Mouse (Mus musculus) T-helper 2 cell (primary cell): ENCODE measurements around the gene Syt7.

ENCODE experiments used
- in situ Hi-C: fragments of 300-600 bp; cut with MboI, MseI; formaldehyde crosslinking; loops from one replicate; pipeline ENCODE4 v1.15.1; 2025; ENCODE audit warnings: high pct_unique_total_duplicates

Syt7 gene

DNA sequence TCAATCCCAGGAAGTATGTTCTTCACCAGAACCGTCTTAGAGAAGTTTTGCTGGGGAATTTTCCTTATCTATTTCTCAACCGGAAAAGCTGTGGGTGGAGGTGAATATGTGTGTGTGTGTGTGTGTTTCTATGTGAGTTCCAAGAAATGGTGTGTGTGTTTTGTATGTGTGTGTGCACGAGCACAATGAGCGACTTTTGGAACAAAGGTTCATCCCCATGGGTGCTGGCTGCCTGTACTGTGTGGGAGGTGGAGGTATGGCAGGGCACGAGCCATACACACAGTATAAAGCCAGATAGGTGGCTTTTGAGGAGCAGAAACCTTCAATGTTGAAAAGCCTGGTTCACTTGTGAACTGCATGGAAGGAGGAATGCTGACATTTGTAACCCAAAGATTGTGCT is 1.2 kb upstream of the Syt7 start:
- in situ Hi-C loops = no loop called here

GRCm38 (mm10) chr19:10389391-10390098 is 655 bp downstream of the Syt7 start:
- in situ Hi-C loops = no loop called here

- in situ Hi-C loops = no loop called here
Observed at GRCm38 (mm10) chr19:10390099-10390680, 1.3 kb downstream of the Syt7 start.

GRCm38 (mm10) chr19:10391028-10391427 is 2.1 kb downstream of the Syt7 start:
- in situ Hi-C loops = no loop called here

- in situ Hi-C loops = no loop called here
Observed at GRCm38 (mm10) chr19:10391995-10392394, 3.1 kb downstream of the Syt7 start.

- in situ Hi-C loops = no loop called here
Observed at GRCm38 (mm10) chr19:10393471-10393870, 4.6 kb downstream of the Syt7 start.

DNA sequence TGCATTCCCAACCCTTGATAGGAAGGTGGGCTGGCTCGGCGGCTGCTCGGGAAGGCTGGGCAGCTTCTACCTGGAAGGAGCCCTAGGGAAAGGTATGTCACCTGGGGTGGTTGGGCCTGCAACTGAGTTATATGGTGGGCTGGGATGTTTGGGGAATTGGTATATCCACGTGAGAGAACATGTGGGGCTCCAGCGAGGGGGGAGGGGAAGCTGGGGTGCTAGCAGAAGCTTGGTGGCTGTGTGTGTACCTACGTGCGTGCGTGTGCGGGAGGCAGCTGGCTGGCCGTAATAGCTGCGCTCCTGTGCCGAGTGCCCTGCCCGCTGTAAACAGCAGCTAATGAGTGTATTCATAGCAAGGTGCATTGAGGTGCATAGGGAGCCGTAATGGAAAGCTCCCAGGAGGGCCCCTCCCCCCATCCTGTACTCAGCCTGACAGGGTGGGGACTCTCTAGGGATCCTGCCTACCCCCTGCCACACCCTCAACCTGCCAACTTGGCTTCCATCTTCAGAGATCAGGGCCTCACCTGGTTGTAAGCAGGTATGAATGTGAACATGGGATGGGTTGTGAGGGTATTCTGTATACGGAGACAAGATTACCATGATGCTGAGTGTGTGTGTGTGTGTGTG is 5.1 kb downstream of the Syt7 start:
- in situ Hi-C loops = no loop called here

- in situ Hi-C loops = no loop called here
Observed at GRCm38 (mm10) chr19:10395174-10395573, 6.3 kb downstream of the Syt7 start.

DNA sequence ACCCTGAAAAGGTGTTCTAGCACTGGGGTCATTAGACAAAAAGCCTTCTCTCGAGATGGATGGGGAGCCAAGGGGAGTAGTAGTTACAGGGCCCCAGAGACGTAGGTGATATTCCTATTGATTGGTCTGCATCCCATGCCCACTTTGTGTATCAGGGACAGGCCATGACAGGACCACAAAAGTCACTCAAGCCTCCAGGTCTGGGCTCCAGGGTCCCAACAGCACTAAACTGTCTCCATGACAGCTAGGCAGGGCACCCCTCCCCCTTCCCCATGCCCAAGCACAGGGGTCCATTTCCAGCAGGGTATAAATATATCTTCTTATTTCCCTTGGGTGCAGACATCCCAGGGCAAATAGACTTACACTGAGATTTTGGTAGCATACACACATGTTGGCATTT is 8.1 kb downstream of the Syt7 start:
- in situ Hi-C loops = no loop called here

GRCm38 (mm10) chr19:10397479-10398153 is 8.7 kb downstream of the Syt7 start:
- in situ Hi-C loops = no loop called here

- in situ Hi-C loops = no loop called here
Observed at GRCm38 (mm10) chr19:10398296-10398695, 9.4 kb downstream of the Syt7 start.

DNA sequence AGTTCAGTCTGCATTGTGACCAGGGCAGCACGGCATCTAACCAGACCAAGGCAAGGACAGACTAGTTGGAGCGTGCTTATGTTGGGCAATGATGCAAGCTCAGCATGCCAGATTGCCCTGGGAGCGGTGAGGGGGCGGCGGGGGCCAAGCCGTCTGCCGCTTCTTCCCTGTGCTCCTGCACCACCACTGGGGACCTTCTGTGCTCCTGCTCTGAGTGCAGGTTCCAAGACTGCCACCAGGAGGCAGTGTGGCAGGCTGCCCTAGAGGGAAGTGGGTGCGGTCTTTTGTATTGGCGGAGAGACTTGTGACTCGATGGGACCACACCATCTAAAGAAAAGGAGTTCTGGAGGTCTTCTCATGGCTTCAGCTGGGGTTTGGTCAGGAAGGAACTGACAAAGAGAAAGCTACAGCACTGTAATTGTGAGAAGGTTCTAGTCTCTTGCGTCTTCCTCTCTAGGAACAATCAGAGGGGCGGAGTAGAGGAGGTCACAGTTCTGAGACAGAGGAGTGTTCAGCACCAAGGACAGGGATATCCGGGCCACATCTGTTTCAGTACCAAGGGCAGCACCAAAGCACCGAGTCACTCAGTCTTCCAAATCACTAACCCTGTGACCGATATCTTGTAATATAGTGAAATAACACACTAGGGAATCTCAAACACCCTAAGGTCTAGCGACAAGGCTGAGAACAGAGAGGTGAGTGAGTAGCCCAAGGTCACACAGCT is 14.0 kb downstream of the Syt7 start:
- in situ Hi-C loops = no loop called here

GRCm38 (mm10) chr19:10403593-10404380 is 14.9 kb downstream of the Syt7 start:
- in situ Hi-C loops = no loop called here

DNA sequence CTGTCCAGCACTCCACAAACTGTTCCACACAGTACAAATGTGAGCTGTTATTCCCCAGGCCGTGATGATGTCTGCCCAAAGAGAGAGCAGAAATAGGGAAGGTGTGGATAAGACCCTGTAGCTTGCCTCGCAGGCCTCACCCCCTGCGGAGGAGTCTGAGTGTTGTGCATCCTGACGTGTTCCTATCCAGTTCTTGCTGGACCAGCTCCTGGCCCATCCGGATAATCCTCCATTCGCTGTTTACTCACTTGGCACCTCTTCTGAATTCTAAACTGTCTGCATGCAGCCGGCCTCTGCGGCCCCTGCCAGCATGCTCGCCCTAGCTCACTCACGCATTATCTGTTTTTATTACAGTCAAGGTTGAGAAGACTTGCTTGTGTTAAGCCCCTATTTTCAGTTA is 15.5 kb downstream of the Syt7 start:
- in situ Hi-C loops = no loop called here

DNA sequence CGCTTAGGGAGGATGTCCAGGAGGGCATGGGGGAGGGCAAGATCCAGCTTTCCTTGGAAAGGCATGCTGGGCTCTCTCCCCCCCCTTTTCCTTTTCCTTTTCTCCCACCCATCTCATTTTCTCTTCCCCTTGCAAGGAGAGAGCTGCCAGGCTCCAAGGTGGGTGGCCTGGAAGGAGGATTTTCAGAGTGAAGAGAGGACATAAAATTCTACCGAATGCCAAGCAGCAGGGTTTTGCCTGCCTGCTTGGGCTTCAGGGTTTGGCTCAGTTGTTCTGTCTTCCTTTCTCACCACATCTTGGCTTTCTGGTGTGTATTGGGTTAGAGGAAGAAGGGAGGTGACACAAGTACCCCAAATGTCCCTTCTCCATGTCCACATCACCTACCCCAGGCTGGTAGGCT is 16.0 kb downstream of the Syt7 start:
- in situ Hi-C loops = no loop called here

DNA sequence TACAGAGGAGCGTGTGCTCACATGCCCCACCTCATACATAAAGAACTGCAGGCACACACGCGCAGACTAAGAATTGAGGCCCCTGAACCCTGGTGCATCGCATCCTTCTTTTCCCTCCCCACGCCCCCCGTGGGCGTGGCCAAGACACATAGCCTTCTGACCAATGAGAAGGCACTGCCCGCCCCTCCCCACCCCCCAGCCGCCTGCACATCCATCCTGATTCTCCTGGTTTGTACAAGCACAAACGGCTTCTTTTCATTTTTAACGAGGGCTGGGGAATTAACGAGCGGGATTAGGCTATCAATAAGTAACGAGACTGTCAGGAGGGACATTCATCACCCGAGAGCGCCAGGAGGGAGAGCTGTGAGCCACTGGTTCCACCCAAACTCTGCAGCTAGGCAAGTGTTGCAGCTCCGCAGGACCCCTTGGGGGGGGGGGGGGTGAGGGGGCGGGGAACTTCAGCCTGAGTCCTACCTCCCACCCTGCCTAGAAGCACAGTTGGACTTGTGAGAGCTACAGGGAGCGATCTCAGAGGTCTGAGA is 24.9 kb downstream of the Syt7 start:
- in situ Hi-C loops = no loop called here

GRCm38 (mm10) chr19:10415508-10415907 is 26.6 kb downstream of the Syt7 start:
- in situ Hi-C loops = no loop called here

GRCm38 (mm10) chr19:10416889-10417288 is 28.0 kb downstream of the Syt7 start:
- in situ Hi-C loops = no loop called here

DNA sequence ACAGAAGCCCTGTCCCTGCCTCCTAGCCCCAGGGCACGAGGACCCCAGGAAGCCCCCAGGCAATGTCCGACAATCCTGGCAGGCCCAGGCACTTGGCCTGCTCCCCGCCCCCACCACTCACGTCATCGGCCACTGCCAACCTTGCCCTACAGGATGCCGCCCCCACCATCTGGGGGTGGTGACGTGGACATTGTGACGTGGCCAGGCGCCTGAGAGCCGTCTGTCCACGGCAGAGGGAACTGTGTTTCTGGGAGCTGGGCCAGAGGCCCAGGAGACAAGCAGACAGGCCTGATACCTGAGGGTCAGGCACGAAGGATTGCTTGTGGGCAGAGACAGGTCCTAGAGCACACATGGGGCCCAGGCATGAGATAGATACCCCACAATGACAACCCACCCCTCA is 28.5 kb downstream of the Syt7 start:
- in situ Hi-C loops = no loop called here

GRCm38 (mm10) chr19:10421986-10422976 is 33.4 kb downstream of the Syt7 start:
- in situ Hi-C loops = no loop called here
